9 mouse cellular contexts compared by ENCODE assay signal in genomic region chr5:138657854-138658253, GRCm38 (mm10). TPM values are rescaled to one million over a fixed set of nuclear protein-coding genes. Genes with fewer than 3 reads are reported as not detected.
DNase-seq lines count a peak whose midpoint lies in the region; ATAC-seq and TF ChIP-seq lines count a peak whose summit lies in the region.
"Had no signal": no experiment of that assay in that cellular context is flagged by ENCODE, and none has a peak within 500 bp of the region (broad histone marks: within the 10 kb centered on the region; RNA-seq: fewer than 3 reads in every experiment).

No protein-coding gene starts in this region.

- peak; percentile 24 for TF ChIP-seq CTCF in bone marrow, adult 2 months (IDR thresholded peaks at IDR 0.05; ENCODE audit: control insufficient read depth, insufficient read depth, low read length)

- no peaks in the 10 kb centered on the region for H3K36me3 ChIP-seq in heart, embryonic 12.5 days
- no peaks in the 10 kb centered on the region for H3K36me3 ChIP-seq in hindbrain, embryonic 15.5 days
- H3K36me3 ChIP-seq: liver, embryonic 15.5 days had no signal

- no peak for ATAC-seq in heart, embryonic 12.5 days (ENCODE audit: insufficient number of reproducible peaks, low FRiP score)
- 0 out of 2 replicates have a peak, but pooled peaks have one; percentile 20 for ATAC-seq in erythroblast, adult 5-6 weeks (replicated peaks; ENCODE audit: low FRiP score, poor library complexity, severe bottlenecking)
- peak; percentile 68; the same call in 1 of the 2 replicates for ATAC-seq in hindbrain, embryonic 15.5 days (ENCODE audit: low FRiP score, low read depth)
- ATAC-seq in megakaryocyte progenitor cell, adult 5-6 weeks (replicated peaks; ENCODE audit: poor library complexity) = peak; percentile 79

- no peak overlapping the region for H3K4me3 ChIP-seq in heart, embryonic 12.5 days
- no peak overlapping the region for H3K4me3 ChIP-seq in bone marrow, adult 2 months (replicated peaks; ENCODE audit: control insufficient read depth, low read depth, low read length)
- H3K4me3 ChIP-seq in hindbrain, embryonic 15.5 days = no peak overlapping the region
- H3K4me3 ChIP-seq: liver, embryonic 15.5 days had no signal

- no peaks in the 10 kb centered on the region for H3K4me1 ChIP-seq in heart, embryonic 12.5 days (replicated peaks)
- H3K4me1 ChIP-seq in bone marrow, adult 2 months (ENCODE audit: control insufficient read depth, insufficient read depth, low read length) = no peaks in the 10 kb centered on the region
- no peaks in the 10 kb centered on the region for H3K4me1 ChIP-seq in hindbrain, embryonic 15.5 days (replicated peaks)
- H3K4me1 ChIP-seq: liver, embryonic 15.5 days had no signal

- TF ChIP-seq POLR2A in bone marrow, adult 2 months (IDR thresholded peaks at IDR 0.05; ENCODE audit: borderline replicate concordance, control insufficient read depth, low read depth, low read length) = no peak

- no peaks in the 10 kb centered on the region for H3K27me3 ChIP-seq in heart, embryonic 12.5 days (replicated peaks)
- no peaks in the 10 kb centered on the region for H3K27me3 ChIP-seq in hindbrain, embryonic 15.5 days
- H3K27me3 ChIP-seq: liver, embryonic 15.5 days had no signal

- DNase-seq in heart, adult 18-20 months = peak; percentile 23 to 58
- peak; percentile 6 to 66 for DNase-seq in layer of hippocampus, postnatal 14 days (ENCODE audit: low spot score in 2 of 2)
- DNase-seq in spleen, postnatal 10 days (ENCODE audit: low spot score in 2 of 2) = peak; percentile 7 to 20

- no peak overlapping the region for H3K9ac ChIP-seq in heart, embryonic 12.5 days
- no peak overlapping the region for H3K9ac ChIP-seq in hindbrain, embryonic 15.5 days
- H3K9ac ChIP-seq: liver, embryonic 15.5 days had no signal

- H3K4me2 ChIP-seq in heart, embryonic 12.5 days = no peak overlapping the region
- H3K4me2 ChIP-seq in hindbrain, embryonic 15.5 days = no peak overlapping the region
- H3K4me2 ChIP-seq: liver, embryonic 15.5 days had no signal

- H3K9me3 ChIP-seq in heart, embryonic 12.5 days (replicated peaks) = no peaks in the 10 kb centered on the region
- no peaks in the 10 kb centered on the region for H3K9me3 ChIP-seq in hindbrain, embryonic 15.5 days
- H3K9me3 ChIP-seq: liver, embryonic 15.5 days had no signal

- WGBS in heart, embryonic 12.5 days = 36% methylated on average over 6 of the region's 6 CpGs
- 26% methylated on average over 6 of the region's 6 CpGs for WGBS in bone marrow, adult 2 months
- WGBS in hindbrain, embryonic 15.5 days = 43% methylated on average over 6 of the region's 6 CpGs

- no peak overlapping the region for H3K27ac ChIP-seq in heart, embryonic 12.5 days (ENCODE audit: poor library complexity, severe bottlenecking)
- H3K27ac ChIP-seq in bone marrow, adult 2 months (ENCODE audit: control insufficient read depth, insufficient read depth, low read depth, low read length, poor library complexity) = no peak overlapping the region
- no peak overlapping the region for H3K27ac ChIP-seq in hindbrain, embryonic 15.5 days (replicated peaks)
- H3K27ac ChIP-seq: liver, embryonic 15.5 days had no signal

RNA-seq across cellular contexts. Expression of gene A430033K04Rik, which starts 35.2 kb away (rescaled TPM):
- total RNA-seq in heart, adult 18-20 months (2021) = 1 to 10 TPM; 3.5 to 3.8 TPM
- 7.3 and 8.5 TPM in 2 replicates for polyA plus RNA-seq in heart, embryonic 12.5 days (2016; fragmentation: Nextera tagmentation; extraction: Ambion mirVana)
- polyA plus RNA-seq in bone marrow, adult 2 months (2011; ENCODE audit: insufficient read depth, insufficient read length, low replicate concordance, missing spikeins) = 2.2 and 2.6 TPM in 2 replicates
- 1.3 and 4.4 TPM in 2 replicates for total RNA-seq in erythroblast, adult 5-6 weeks (2015; ENCODE audit: low replicate concordance)
- total RNA-seq in erythroblast, adult 5-6 weeks (2017; ENCODE audit: low replicate concordance) = 1.6 and 5.9 TPM in 2 replicates
- 20.6 and 22.0 TPM in 2 replicates for polyA plus RNA-seq in hindbrain, embryonic 15.5 days (2015; fragmentation: Nextera tagmentation; extraction: Ambion mirVana)
- total RNA-seq in layer of hippocampus, postnatal 14 days (2021) = 10 to 100 TPM; 12.1 to 13.5 TPM
- 6.4 and 8.2 TPM in 2 replicates for total RNA-seq in megakaryocyte progenitor cell, adult 5-6 weeks (2015)
- total RNA-seq in megakaryocyte progenitor cell, adult 5-6 weeks (2017) = 10.0 and 13.6 TPM in 2 replicates

RNA-seq across cellular contexts. Expression of gene Zfp68, which starts 38.3 kb away (rescaled TPM):
- 10 to 100 TPM; 18.0 to 20.3 TPM for total RNA-seq in heart, adult 18-20 months (2021)
- polyA plus RNA-seq in heart, embryonic 12.5 days (2016; fragmentation: Nextera tagmentation; extraction: Ambion mirVana) = 41.8 and 42.2 TPM in 2 replicates
- 14.7 and 33.9 TPM in 2 replicates for polyA plus RNA-seq in bone marrow, adult 2 months (2011; ENCODE audit: insufficient read depth, insufficient read length, low replicate concordance, missing spikeins)
- 6.3 and 17.1 TPM in 2 replicates for total RNA-seq in erythroblast, adult 5-6 weeks (2015; ENCODE audit: low replicate concordance)
- total RNA-seq in erythroblast, adult 5-6 weeks (2017; ENCODE audit: low replicate concordance) = 14.3 and 20.9 TPM in 2 replicates
- 71.4 and 71.8 TPM in 2 replicates for polyA plus RNA-seq in hindbrain, embryonic 15.5 days (2015; fragmentation: Nextera tagmentation; extraction: Ambion mirVana)
- total RNA-seq in layer of hippocampus, postnatal 14 days (2021) = 10 to 100 TPM; 27.0 to 29.5 TPM
- total RNA-seq in megakaryocyte progenitor cell, adult 5-6 weeks (2015) = 47.1 and 48.9 TPM in 2 replicates
- total RNA-seq in megakaryocyte progenitor cell, adult 5-6 weeks (2017) = 62.8 and 69.4 TPM in 2 replicates
